ENCODE assay signal across 9 mouse cellular contexts in genomic region chr3:27708581-27708980, GRCm38 (mm10). TPM values are rescaled to one million over a fixed set of nuclear protein-coding genes. Genes with fewer than 3 reads are reported as not detected.
DNase-seq lines count a peak whose midpoint lies in the region; ATAC-seq lines count a peak whose summit lies in the region.
"Had no signal": no experiment of that assay in that cellular context is flagged by ENCODE, and none has a peak within 500 bp of the region (broad histone marks: within the 10 kb centered on the region; RNA-seq: fewer than 3 reads in every experiment).

No protein-coding gene starts in this region.

- peak overlapping the region; percentile 62 for H3K4me3 ChIP-seq in erythroblast, embryonic 14.5 days (replicated peaks)
- H3K4me3 ChIP-seq in liver, embryonic 11.5 days (ENCODE audit: low read depth, low read length) = peak overlapping the region; percentile 81

- H3K9me3 ChIP-seq in erythroblast, embryonic 14.5 days (ENCODE audit: control insufficient read depth, low read length) = no peaks in the 10 kb centered on the region
- no peaks in the 10 kb centered on the region for H3K9me3 ChIP-seq in liver, embryonic 11.5 days (ENCODE audit: control insufficient read depth, low read length)

- ATAC-seq in erythroblast, adult 5-6 weeks (replicated peaks; ENCODE audit: low FRiP score, poor library complexity, severe bottlenecking) = no peak
- no peak for ATAC-seq in liver, embryonic 11.5 days (replicated peaks; ENCODE audit: low FRiP score)
- ATAC-seq in megakaryocyte progenitor cell, adult 5-6 weeks (replicated peaks; ENCODE audit: poor library complexity) = no peak

- WGBS in liver, embryonic 11.5 days = 47% methylated on average over 5 of the region's 5 CpGs

- H3K9ac ChIP-seq in liver, embryonic 11.5 days (ENCODE audit: low read depth, low read length) = no peak overlapping the region

- H3K4me2 ChIP-seq in liver, embryonic 11.5 days = peak overlapping the region; percentile 82

- peaks cover 55% of the 10 kb centered on the region for H3K27me3 ChIP-seq in erythroblast, embryonic 14.5 days (ENCODE audit: control insufficient read depth)
- H3K27me3 ChIP-seq in liver, embryonic 11.5 days (replicated peaks; ENCODE audit: control insufficient read depth, insufficient read depth, low read length) = peaks cover 15% of the 10 kb centered on the region

- no peak overlapping the region for H3K27ac ChIP-seq in liver, embryonic 11.5 days (ENCODE audit: low read depth, low read length)

- H3K36me3 ChIP-seq in erythroblast, embryonic 14.5 days (ENCODE audit: control insufficient read depth) = no peaks in the 10 kb centered on the region
- H3K36me3 ChIP-seq in liver, embryonic 11.5 days (ENCODE audit: control insufficient read depth, insufficient read depth, low read length) = peaks cover 2% of the 10 kb centered on the region; the same call in 1 of the 2 replicates

- peak; percentile 10 for DNase-seq in retina, embryonic 14.5 days (ENCODE audit: low spot score)
- no peak for DNase-seq in retina, postnatal 1 day
- no peak for DNase-seq in liver, embryonic 11.5 days (ENCODE audit: low spot score)
- no peak for DNase-seq in testis, postnatal 14 days (ENCODE audit: low spot score)
- DNase-seq in spleen, adult 18-20 months = no peak
- DNase-seq: adrenal gland, postnatal 36 days had no signal

- peaks cover 3% of the 10 kb centered on the region for H3K4me1 ChIP-seq in erythroblast, embryonic 14.5 days (ENCODE audit: control insufficient read depth)
- peaks cover 4% of the 10 kb centered on the region; the same call in 1 of the 2 replicates for H3K4me1 ChIP-seq in liver, embryonic 11.5 days (replicated peaks; ENCODE audit: control insufficient read depth, insufficient read depth, low read length)

RNA-seq across cellular contexts. Expression of gene Fndc3b, which starts 2.5 kb away (rescaled TPM):
- polyA plus RNA-seq in erythroblast, embryonic 14.5 days (2012) = 0.01 and 0.04 TPM in 2 replicates
- 6.7 and 7.7 TPM in 2 replicates for total RNA-seq in erythroblast, adult 5-6 weeks (2015; ENCODE audit: low replicate concordance)
- 1.3 and 1.5 TPM in 2 replicates for total RNA-seq in erythroblast, adult 5-6 weeks (2017; ENCODE audit: low replicate concordance)
- polyA plus RNA-seq in liver, embryonic 11.5 days (2014; fragmentation: Nextera tagmentation; extraction: Ambion mirVana) = 12.1 and 12.3 TPM in 2 replicates
- total RNA-seq in megakaryocyte progenitor cell, adult 5-6 weeks (2015) = 37.6 and 40.6 TPM in 2 replicates
- 14.2 and 15.0 TPM in 2 replicates for total RNA-seq in megakaryocyte progenitor cell, adult 5-6 weeks (2017)
